Mouse (Mus musculus) Muller cell, postnatal 12 days (primary cell): ENCODE results near the gene Hint3.

Experiments used
- DNase-seq: peaks from one replicate; pipeline ENCODE4 v3.0.0-alpha.2; 2015; ENCODE audit errors: inconsistent ontology term

Gene Hint3

DNA sequence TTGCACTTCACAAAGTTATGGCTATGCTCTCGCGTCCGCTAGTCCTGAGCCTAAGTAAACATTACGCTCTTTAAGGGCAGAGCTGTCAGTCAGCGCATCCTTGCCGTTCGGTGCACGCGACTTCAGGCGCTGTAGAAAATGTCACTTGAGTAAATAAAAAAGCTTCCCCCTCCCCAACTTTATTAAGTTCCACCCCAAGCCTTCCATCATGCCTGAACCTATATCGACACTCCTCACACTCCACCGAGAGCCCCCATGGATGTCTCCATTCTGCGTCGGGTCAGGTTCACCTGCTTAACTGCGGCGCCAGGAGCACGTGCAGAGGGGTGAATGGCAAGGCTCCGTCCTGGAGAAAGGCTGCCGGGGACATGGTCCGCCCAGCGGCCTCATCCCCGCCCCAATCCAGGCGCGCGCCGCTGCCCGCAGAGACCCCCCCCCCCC, 29.3 kb downstream of the Hint3 start:
- DNase-seq, result no peak

DNA sequence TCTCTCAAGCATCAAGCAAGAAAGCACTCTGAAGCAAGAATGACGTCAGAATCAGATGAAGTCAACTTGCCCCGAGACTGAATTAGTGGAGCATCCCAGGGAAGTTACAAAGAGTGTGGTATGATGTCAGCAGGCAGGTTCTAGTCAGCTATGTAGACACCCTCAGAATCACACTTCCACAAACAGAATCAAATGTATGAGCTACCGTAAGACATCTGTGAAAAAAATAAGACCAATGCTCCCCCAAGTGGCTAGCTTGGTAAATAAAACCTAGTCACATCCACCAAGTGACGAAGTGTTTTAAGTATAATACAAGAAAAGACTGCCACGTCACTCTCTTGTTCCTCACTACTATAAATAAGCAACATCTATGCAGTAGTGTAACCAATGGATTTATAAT, 42.4 kb downstream of the Hint3 start:
- DNase-seq, result no peak

DNA sequence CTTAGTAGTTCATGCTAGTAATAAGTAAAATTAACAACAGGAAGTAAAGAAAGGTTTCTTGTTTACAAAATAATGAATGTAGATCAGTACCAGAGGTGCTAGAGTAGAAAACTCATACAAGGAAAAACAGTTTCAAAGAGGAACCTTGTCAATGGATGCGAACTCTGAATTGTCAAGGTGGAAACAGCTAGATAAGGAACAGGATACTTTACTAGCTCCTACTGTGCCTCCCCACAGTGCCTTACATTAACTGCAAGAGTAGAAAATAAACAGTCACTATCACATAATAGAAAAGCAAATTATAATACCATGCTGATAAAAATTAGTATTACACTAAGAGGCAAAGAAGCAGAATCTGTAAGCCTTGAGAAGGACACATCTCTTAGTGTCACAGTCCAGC, 43.7 kb downstream of the Hint3 start:
- DNase-seq, result no peak

DNA sequence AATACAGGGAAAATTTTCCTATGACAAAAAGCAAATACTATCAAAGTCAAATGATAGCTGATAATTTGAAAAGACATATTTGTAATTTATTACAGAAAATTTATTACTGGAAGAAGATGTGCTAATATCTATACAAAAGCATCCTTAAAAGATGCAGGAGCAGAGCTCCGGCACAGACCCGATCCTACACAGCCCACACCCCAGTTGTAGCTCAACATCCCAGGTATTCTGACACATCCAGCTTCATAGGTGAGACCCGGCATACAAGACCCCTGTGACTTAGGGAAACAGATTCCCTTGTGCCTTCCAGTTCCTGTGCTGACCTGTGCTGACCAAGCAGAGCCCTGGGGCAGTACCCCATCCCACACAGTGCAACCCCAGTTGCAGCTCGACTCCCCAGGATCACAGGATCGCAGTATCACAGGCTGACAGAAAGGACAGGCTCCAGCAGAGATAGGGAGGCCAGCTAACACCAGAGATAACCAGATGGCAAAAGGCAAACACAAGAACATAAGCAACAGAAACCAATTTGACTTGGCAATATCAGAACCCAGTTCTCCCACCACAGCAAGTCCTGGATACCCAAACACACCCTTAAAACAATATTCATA, 51.7 kb downstream of the Hint3 start:
- DNase-seq, result no peak

DNA sequence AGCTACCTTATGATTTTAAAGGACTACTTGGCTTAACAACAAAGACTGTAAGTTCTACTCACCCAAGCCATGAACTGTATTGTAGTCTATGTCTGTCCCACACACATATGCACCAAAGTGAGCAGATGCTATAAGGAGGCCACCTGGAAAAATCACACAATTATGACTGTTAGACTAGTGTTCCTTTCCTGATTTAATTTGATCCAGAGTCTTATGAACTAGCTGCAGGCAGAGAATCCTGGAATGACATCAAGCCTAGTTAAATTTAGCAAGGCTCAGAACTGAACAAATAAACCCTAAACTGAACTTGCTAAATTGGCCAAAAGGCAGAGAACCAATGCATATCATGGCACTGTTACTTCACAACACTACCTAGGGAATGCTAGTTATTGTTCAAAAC, 63.1 kb downstream of the Hint3 start:
- DNase-seq, result no peak

DNA sequence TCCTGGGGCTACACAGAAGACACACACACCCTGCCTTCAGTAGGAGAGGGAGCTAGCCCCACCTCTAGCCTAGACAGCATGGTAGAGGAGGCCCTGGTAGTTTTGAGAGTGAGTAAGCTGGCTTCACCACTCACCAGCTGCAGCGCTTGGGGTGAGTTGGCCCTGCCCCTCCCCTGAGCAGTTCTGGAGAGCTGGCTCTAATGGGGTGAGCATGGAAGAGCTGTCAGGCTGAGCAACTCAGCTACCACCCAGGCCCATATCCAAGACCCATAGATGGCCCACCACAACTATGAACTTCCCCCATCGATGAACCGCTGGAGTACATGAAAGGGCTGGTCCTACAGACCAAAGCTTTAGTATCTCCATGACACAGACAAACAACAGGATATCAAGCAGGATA, 64.8 kb downstream of the Hint3 start:
- DNase-seq, result no peak
